Comparison of ENCODE assay signal across 16 mouse cellular contexts in the genomic region with DNA sequence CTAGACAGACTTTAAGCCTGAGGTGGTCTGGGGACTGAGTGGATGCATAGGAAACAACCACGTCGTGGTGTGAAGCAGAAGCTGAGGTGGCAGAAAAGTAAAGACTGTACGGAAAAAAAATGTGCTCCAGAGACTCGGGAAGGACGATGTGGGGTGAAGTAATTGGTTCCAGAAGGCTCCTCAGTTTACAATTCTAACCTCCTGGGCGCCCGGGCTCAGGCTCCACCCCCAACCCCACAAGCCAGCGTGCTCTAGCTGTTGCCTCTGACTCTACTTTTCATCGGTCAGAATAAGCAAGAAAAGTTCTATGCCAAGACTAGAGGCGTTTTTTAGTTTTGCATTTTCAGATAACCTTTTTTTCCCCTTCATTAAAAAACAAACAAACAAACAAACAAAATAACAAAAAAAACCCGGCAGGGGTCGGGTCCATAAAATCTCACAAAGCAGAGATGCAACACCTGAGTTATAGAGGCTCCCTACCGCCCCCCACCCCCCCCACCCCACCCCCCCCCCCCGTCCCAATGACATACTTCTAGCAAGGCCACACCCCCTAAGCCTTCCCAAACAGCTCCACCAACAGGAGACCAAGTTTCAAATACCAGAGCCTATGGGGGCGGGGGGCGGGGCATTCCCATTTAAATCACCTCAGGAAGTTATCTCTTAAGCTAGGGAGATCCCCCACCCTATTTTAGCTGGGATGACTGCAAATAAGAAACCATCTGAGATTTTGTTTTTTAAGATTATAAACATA.
DNase-seq lines count a peak whose midpoint lies in the region; ATAC-seq and TF ChIP-seq lines count a peak whose summit lies in the region.
"Had no signal": no experiment of that assay in that cellular context is flagged by ENCODE, and none has a peak within 500 bp of the region (broad histone marks: within the 10 kb centered on the region; RNA-seq: fewer than 3 reads in every experiment).

No protein-coding gene starts in this region.

- no peak for TF ChIP-seq EP300 in stomach, postnatal 0 days (optimal IDR thresholded peaks at IDR 0.05)
- TF ChIP-seq EP300 in liver, postnatal 0 days (IDR thresholded peaks at IDR 0.05; ENCODE audit: low read depth) = no peak

- 90% methylated on average over 16 of the region's 16 CpGs for WGBS in hindbrain, embryonic 14.5 days
- WGBS in hindbrain, embryonic 10.5 days = 79% methylated on average over 16 of the region's 16 CpGs
- WGBS in stomach, embryonic 14.5 days = 87% methylated on average over 16 of the region's 16 CpGs
- WGBS in stomach, postnatal 0 days = 83% methylated on average over 15 of the region's 16 CpGs
- 74% methylated on average over 16 of the region's 16 CpGs for WGBS in limb, embryonic 10.5 days
- WGBS in midbrain, postnatal 0 days = 88% methylated on average over 15 of the region's 16 CpGs
- 84% methylated on average over 16 of the region's 16 CpGs for WGBS in liver, postnatal 0 days (ENCODE audit: insufficient replicate concordance)

- no peak for TF ChIP-seq CTCF in stomach, postnatal 0 days (IDR thresholded peaks at IDR 0.05; ENCODE audit: low read depth)
- TF ChIP-seq CTCF in midbrain, postnatal 0 days (IDR thresholded peaks at IDR 0.05) = no peak
- no peak for TF ChIP-seq CTCF in liver, postnatal 0 days (IDR thresholded peaks at IDR 0.05; ENCODE audit: low read depth)

- H3K27me3 ChIP-seq in hindbrain, embryonic 14.5 days (ENCODE audit: control insufficient read depth, insufficient read depth, low read length) = no peaks in the 10 kb centered on the region
- H3K27me3 ChIP-seq in hindbrain, embryonic 10.5 days (ENCODE audit: insufficient read depth, poor library complexity, severe bottlenecking) = no peaks in the 10 kb centered on the region
- no peaks in the 10 kb centered on the region for H3K27me3 ChIP-seq in stomach, embryonic 14.5 days (ENCODE audit: control insufficient read depth, insufficient read depth, low read length)
- no peaks in the 10 kb centered on the region for H3K27me3 ChIP-seq in stomach, postnatal 0 days (ENCODE audit: control insufficient read depth, insufficient read depth, low read length)
- H3K27me3 ChIP-seq in limb, embryonic 10.5 days (ENCODE audit: low read depth, poor library complexity, severe bottlenecking) = no peaks in the 10 kb centered on the region
- no peaks in the 10 kb centered on the region for H3K27me3 ChIP-seq in midbrain, postnatal 0 days (ENCODE audit: insufficient read depth, low read length)
- H3K27me3 ChIP-seq in liver, postnatal 0 days (ENCODE audit: insufficient read depth, low read length) = no peaks in the 10 kb centered on the region
- H3K27me3 ChIP-seq: hindbrain, embryonic 12.5 days; liver, embryonic 13.5 days had no signal

- no peak overlapping the region for H3K4me2 ChIP-seq in hindbrain, embryonic 14.5 days (replicated peaks)
- no peak overlapping the region for H3K4me2 ChIP-seq in stomach, embryonic 14.5 days (replicated peaks; ENCODE audit: low read depth, low read length)
- no peak overlapping the region for H3K4me2 ChIP-seq in stomach, postnatal 0 days (replicated peaks; ENCODE audit: low read depth)
- 0 out of 2 replicates have a peak overlapping the region, but pooled peaks have one; percentile 18 for H3K4me2 ChIP-seq in midbrain, postnatal 0 days (ENCODE audit: low read depth, low read length, poor library complexity, severe bottlenecking)
- no peak overlapping the region for H3K4me2 ChIP-seq in liver, postnatal 0 days (ENCODE audit: low read depth, low read length)
- H3K4me2 ChIP-seq: hindbrain, embryonic 12.5 days; liver, embryonic 13.5 days had no signal

- peak overlapping the region; percentile 51; the same call in 1 of the 2 replicates for H3K27ac ChIP-seq in hindbrain, embryonic 14.5 days
- no peak overlapping the region for H3K27ac ChIP-seq in hindbrain, embryonic 10.5 days
- peak overlapping the region; percentile 21; the same call in 1 of the 2 replicates for H3K27ac ChIP-seq in stomach, embryonic 14.5 days (ENCODE audit: low read length)
- no peak overlapping the region for H3K27ac ChIP-seq in stomach, postnatal 0 days (replicated peaks)
- peak overlapping the region; percentile 88 for H3K27ac ChIP-seq in limb, embryonic 10.5 days
- H3K27ac ChIP-seq in midbrain, postnatal 0 days (ENCODE audit: low read depth, low read length) = no peak overlapping the region
- H3K27ac ChIP-seq in liver, postnatal 0 days (ENCODE audit: low read depth) = no peak overlapping the region
- H3K27ac ChIP-seq: gastrocnemius, adult 2 months; hindbrain, embryonic 12.5 days; liver, embryonic 13.5 days had no signal

- H3K4me1 ChIP-seq in hindbrain, embryonic 14.5 days (replicated peaks; ENCODE audit: control insufficient read depth, insufficient read depth, low read length) = no peaks in the 10 kb centered on the region
- peaks cover 3% of the 10 kb centered on the region; the same call in 1 of the 2 replicates for H3K4me1 ChIP-seq in hindbrain, embryonic 10.5 days (replicated peaks)
- no peaks in the 10 kb centered on the region for H3K4me1 ChIP-seq in stomach, embryonic 14.5 days (ENCODE audit: control insufficient read depth, insufficient read depth, low read length)
- H3K4me1 ChIP-seq in stomach, postnatal 0 days (replicated peaks; ENCODE audit: control insufficient read depth, insufficient read depth) = no peaks in the 10 kb centered on the region
- H3K4me1 ChIP-seq in limb, embryonic 10.5 days = peaks cover 21% of the 10 kb centered on the region
- H3K4me1 ChIP-seq in midbrain, postnatal 0 days (ENCODE audit: insufficient read depth, low read length) = peaks cover 4% of the 10 kb centered on the region; the same call in 1 of the 2 replicates
- no peaks in the 10 kb centered on the region for H3K4me1 ChIP-seq in liver, postnatal 0 days (ENCODE audit: insufficient read depth)
- H3K4me1 ChIP-seq: hindbrain, embryonic 12.5 days; liver, embryonic 13.5 days had no signal

- H3K36me3 ChIP-seq in hindbrain, embryonic 14.5 days (replicated peaks; ENCODE audit: control insufficient read depth, insufficient read depth) = no peaks in the 10 kb centered on the region
- no peaks in the 10 kb centered on the region for H3K36me3 ChIP-seq in hindbrain, embryonic 10.5 days
- no peaks in the 10 kb centered on the region for H3K36me3 ChIP-seq in stomach, embryonic 14.5 days (ENCODE audit: control insufficient read depth, insufficient read depth, low read length)
- no peaks in the 10 kb centered on the region for H3K36me3 ChIP-seq in stomach, postnatal 0 days (ENCODE audit: control insufficient read depth, insufficient read depth, low read length)
- H3K36me3 ChIP-seq in limb, embryonic 10.5 days = 0 out of 2 replicates have a peak, but pooled peaks cover 3% of the 10 kb centered on the region
- no peaks in the 10 kb centered on the region for H3K36me3 ChIP-seq in midbrain, postnatal 0 days (ENCODE audit: insufficient read depth, low read length)
- H3K36me3 ChIP-seq in liver, postnatal 0 days (replicated peaks; ENCODE audit: insufficient read depth, low read length) = no peaks in the 10 kb centered on the region
- H3K36me3 ChIP-seq: hindbrain, embryonic 12.5 days; liver, embryonic 13.5 days had no signal

- peaks cover 6% of the 10 kb centered on the region; the same call in 1 of the 2 replicates for H3K9me3 ChIP-seq in hindbrain, embryonic 14.5 days (ENCODE audit: control insufficient read depth, low read length)
- peaks cover 8% of the 10 kb centered on the region; the same call in 1 of the 2 replicates for H3K9me3 ChIP-seq in hindbrain, embryonic 10.5 days
- H3K9me3 ChIP-seq in stomach, embryonic 14.5 days (ENCODE audit: control insufficient read depth, low read depth, low read length) = peaks cover 5% of the 10 kb centered on the region; the same call in 1 of the 2 replicates
- H3K9me3 ChIP-seq in stomach, postnatal 0 days (ENCODE audit: control insufficient read depth, low read length) = peaks cover 5% of the 10 kb centered on the region; the same call in 1 of the 2 replicates
- no peaks in the 10 kb centered on the region for H3K9me3 ChIP-seq in limb, embryonic 10.5 days (replicated peaks)
- 0 out of 2 replicates have a peak, but pooled peaks cover 3% of the 10 kb centered on the region for H3K9me3 ChIP-seq in midbrain, postnatal 0 days (ENCODE audit: low read length)
- peaks cover 6% of the 10 kb centered on the region; the same call in 1 of the 2 replicates for H3K9me3 ChIP-seq in liver, postnatal 0 days (ENCODE audit: low read length)

- H3K9ac ChIP-seq in hindbrain, embryonic 14.5 days = no peak overlapping the region
- H3K9ac ChIP-seq in stomach, embryonic 14.5 days (replicated peaks; ENCODE audit: low read depth, low read length) = no peak overlapping the region
- no peak overlapping the region for H3K9ac ChIP-seq in stomach, postnatal 0 days (ENCODE audit: low read length)
- no peak overlapping the region for H3K9ac ChIP-seq in midbrain, postnatal 0 days (replicated peaks; ENCODE audit: low read length, poor library complexity, severe bottlenecking)
- no peak overlapping the region for H3K9ac ChIP-seq in liver, postnatal 0 days (replicated peaks)
- H3K9ac ChIP-seq: hindbrain, embryonic 12.5 days; liver, embryonic 13.5 days had no signal

- H3K4me3 ChIP-seq in hindbrain, embryonic 14.5 days (replicated peaks; ENCODE audit: low read length) = no peak overlapping the region
- no peak overlapping the region for H3K4me3 ChIP-seq in hindbrain, embryonic 10.5 days
- no peak overlapping the region for H3K4me3 ChIP-seq in stomach, embryonic 14.5 days (ENCODE audit: low read depth, low read length)
- no peak overlapping the region for H3K4me3 ChIP-seq in stomach, postnatal 0 days (ENCODE audit: low read depth, low read length)
- no peak overlapping the region for H3K4me3 ChIP-seq in limb, embryonic 10.5 days
- no peak overlapping the region for H3K4me3 ChIP-seq in midbrain, postnatal 0 days (ENCODE audit: low read depth, low read length)
- H3K4me3 ChIP-seq in liver, postnatal 0 days (ENCODE audit: low read depth, low read length) = no peak overlapping the region
- H3K4me3 ChIP-seq: gastrocnemius, adult 2 months; hindbrain, embryonic 12.5 days; liver, embryonic 13.5 days had no signal

- ATAC-seq in hindbrain, embryonic 14.5 days (ENCODE audit: low FRiP score) = no peak
- ATAC-seq in stomach, embryonic 14.5 days (ENCODE audit: insufficient number of reproducible peaks, insufficient read depth, low FRiP score, low read depth) = no peak
- ATAC-seq in stomach, postnatal 0 days (ENCODE audit: low FRiP score, low TSS enrichment) = no peak
- no peak for ATAC-seq in midbrain, postnatal 0 days (ENCODE audit: low FRiP score)
- ATAC-seq in liver, postnatal 0 days = no peak
- ATAC-seq: intestine, postnatal 0 days had no signal

- no peak for DNase-seq in hindbrain, embryonic 14.5 days (ENCODE audit: low spot score)
- DNase-seq in hindbrain, embryonic 10.5 days (ENCODE audit: low spot score) = no peak
- no peak for DNase-seq in stomach, postnatal 0 days (ENCODE audit: low spot score)
- DNase-seq in limb, embryonic 10.5 days (ENCODE audit: low spot score) = no peak
- DNase-seq in midbrain, postnatal 0 days (ENCODE audit: low spot score) = no peak
- DNase-seq in liver, postnatal 0 days = no peak
- DNase-seq in gastrocnemius, postnatal 10 days = no peak
- DNase-seq: gastrocnemius, adult 2 months; heart, adult 18-20 months; kidney, postnatal 10 days; layer of hippocampus, adult 9-11 months; liver, embryonic 13.5 days; thymus, postnatal 4 days had no signal

Comparison
In these comparisons a context has a peak if more than half of its experiments do, and no peak if none do; other contexts are left out.
1. H3K27ac ChIP-seq: peak in hindbrain, embryonic 14.5 days (single experiment), stomach, embryonic 14.5 days (single experiment) and limb, embryonic 10.5 days (single experiment); none in hindbrain, embryonic 10.5 days (single experiment), stomach, postnatal 0 days (single experiment), midbrain, postnatal 0 days (single experiment) and liver, postnatal 0 days (single experiment).